Mouse (Mus musculus): ENCODE results near the gene Ccdc87. TPM values are rescaled to one million over a fixed set of nuclear protein-coding genes. Genes with fewer than 3 reads are reported as not detected.

Ccdc87 gene
- polyA plus RNA-seq, 1 experiment from 2014 or later: not detected

DNA sequence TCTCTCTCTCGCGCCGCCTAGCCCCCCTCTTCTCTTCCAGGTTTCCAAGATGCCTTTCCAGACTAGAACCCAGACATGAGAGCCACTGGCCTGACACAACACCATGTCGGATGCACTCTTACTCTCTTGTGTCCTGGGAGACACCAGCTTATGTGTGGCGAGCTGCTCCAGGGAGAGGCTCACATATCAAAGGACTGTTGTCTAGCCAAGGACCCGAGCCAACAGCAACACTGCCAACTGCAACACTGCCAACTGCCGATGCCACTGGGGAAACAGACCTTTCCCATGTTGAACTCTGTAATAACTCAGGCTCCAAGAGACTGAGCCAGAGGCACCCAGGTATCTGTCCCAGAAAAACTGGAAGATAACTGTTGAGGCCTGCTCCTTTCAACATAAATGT is 10.0 kb upstream of the Ccdc87 start:
- DNase-seq (ENCODE audit: low spot score) (no peak), ATAC-seq (ENCODE audit: low FRiP score, low TSS enrichment) (no peak)
- no peak overlapping the region for H3K9ac ChIP-seq (ENCODE audit: low read length)
- no peak overlapping the region for H3K4me3 ChIP-seq (ENCODE audit: low read depth, low read length)
- H3K4me1 ChIP-seq (replicated peaks; ENCODE audit: control insufficient read depth, insufficient read depth): no peaks in the 10 kb centered on the region
- H3K36me3 ChIP-seq (ENCODE audit: control insufficient read depth, insufficient read depth, low read length): peaks cover 8% of the 10 kb centered on the region; the same call in 1 of the 2 replicates
- H3K27ac ChIP-seq (replicated peaks): no peak overlapping the region
- no peaks in the 10 kb centered on the region for H3K27me3 ChIP-seq (ENCODE audit: control insufficient read depth, insufficient read depth, low read length)
- WGBS: 58% methylated on average over 7 of the region's 7 CpGs
- H3K4me2 ChIP-seq (replicated peaks; ENCODE audit: low read depth): no peak overlapping the region
- H3K9me3 ChIP-seq (ENCODE audit: control insufficient read depth, low read length): no peaks in the 10 kb centered on the region
- TF ChIP-seq EP300 (optimal IDR thresholded peaks at IDR 0.05) (no peak), CTCF (IDR thresholded peaks at IDR 0.05; ENCODE audit: low read depth) (no peak)

DNA sequence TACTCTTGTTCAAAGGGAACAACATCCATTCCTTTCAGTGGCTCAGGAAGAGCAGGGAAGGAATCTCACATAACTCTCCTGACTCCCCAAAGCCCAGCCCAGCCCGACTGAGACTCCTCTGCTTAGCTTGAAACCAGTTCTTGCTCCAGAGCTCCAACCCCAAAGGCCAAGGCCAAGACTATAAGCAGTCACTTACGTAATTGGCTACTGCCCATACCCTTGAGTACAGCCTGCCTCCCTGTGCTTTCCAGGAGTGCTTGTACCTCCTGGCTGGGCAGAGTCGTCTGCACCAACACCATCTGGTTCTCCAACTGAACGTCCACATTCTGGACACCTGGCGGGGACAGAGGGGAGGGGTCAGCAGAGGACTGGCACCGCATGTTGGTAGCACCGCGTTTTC is 5.2 kb upstream of the Ccdc87 start:
- TF ChIP-seq EP300 (optimal IDR thresholded peaks at IDR 0.05) (no peak), CTCF (IDR thresholded peaks at IDR 0.05; ENCODE audit: low read depth) (no peak)
- H3K36me3 ChIP-seq (ENCODE audit: control insufficient read depth, insufficient read depth, low read length): no peaks in the 10 kb centered on the region; the same call in 1 of the 2 replicates
- DNase-seq (ENCODE audit: low spot score): no peak
- 87% methylated on average over 8 of the region's 8 CpGs for WGBS
- H3K4me2 ChIP-seq (replicated peaks; ENCODE audit: low read depth): no peak overlapping the region
- H3K4me1 ChIP-seq (replicated peaks; ENCODE audit: control insufficient read depth, insufficient read depth): no peaks in the 10 kb centered on the region
- H3K27ac ChIP-seq (replicated peaks): no peak overlapping the region
- ATAC-seq (ENCODE audit: low FRiP score, low TSS enrichment): no peak
- no peaks in the 10 kb centered on the region for H3K9me3 ChIP-seq (ENCODE audit: control insufficient read depth, low read length)
- no peak overlapping the region for H3K4me3 ChIP-seq (ENCODE audit: low read depth, low read length)
- H3K9ac ChIP-seq (ENCODE audit: low read length): no peak overlapping the region
- H3K27me3 ChIP-seq (ENCODE audit: control insufficient read depth, insufficient read depth, low read length): no peaks in the 10 kb centered on the region

DNA sequence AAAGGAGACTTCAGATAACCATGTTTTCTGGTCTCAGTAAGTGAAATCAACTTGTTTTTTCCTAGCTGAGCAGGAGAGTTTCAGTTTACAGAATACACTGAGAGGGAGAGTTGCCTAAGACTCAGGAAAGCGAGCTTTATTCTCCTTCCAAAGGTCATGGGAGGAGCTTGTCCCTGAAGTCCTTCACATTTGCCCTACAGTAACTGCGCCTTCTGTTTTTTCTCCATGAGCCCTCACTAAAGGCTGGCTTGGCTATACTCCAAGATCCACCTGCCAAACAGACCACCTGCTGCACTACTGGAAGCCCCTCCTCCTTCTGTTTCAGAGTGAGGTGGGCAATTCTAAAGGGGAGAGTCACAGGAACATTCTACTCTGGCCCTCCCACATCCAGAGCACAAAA is 3.1 kb upstream of the Ccdc87 start:
- ATAC-seq (ENCODE audit: low FRiP score, low TSS enrichment) (no peak), DNase-seq (ENCODE audit: low spot score) (no peak)
- Histone ChIP-seq H3K27ac (replicated peaks) (no peak overlapping the region), H3K27me3 (ENCODE audit: control insufficient read depth, insufficient read depth, low read length) (no peaks in the 10 kb centered on the region), H3K9me3 (ENCODE audit: control insufficient read depth, low read length) (no peaks in the 10 kb centered on the region), H3K9ac (ENCODE audit: low read length) (no peak overlapping the region), H3K4me2 (replicated peaks; ENCODE audit: low read depth) (no peak overlapping the region), H3K4me1 (replicated peaks; ENCODE audit: control insufficient read depth, insufficient read depth) (no peaks in the 10 kb centered on the region; the same call in 1 of the 2 replicates), H3K4me3 (ENCODE audit: low read depth, low read length) (no peak overlapping the region), H3K36me3 (ENCODE audit: control insufficient read depth, insufficient read depth, low read length) (no peaks in the 10 kb centered on the region; the same call in 1 of the 2 replicates)
- no peak for TF ChIP-seq CTCF (IDR thresholded peaks at IDR 0.05; ENCODE audit: low read depth)
- TF ChIP-seq EP300 (optimal IDR thresholded peaks at IDR 0.05): no peak
- WGBS: 54% methylated on average over 2 of the region's 2 CpGs

DNA sequence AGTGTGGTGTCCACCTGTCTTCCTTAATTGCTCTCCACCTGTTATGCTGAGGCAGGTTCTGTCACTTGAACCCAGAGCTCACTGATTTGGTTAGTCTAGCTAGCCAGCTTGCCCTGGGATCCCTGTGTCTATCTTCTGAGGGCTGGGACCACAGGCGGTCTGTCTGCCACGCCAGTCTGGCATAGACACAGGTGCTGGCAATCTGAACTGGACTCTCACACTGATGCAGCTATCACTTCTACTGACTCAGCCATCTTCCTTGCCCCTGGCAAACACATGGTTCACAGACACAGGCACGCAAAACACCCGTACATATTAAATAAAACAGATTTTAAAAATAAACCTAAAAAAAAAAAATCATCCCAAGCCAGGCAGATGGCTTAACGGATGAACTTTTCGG is 2.1 kb upstream of the Ccdc87 start:
- H3K4me3 ChIP-seq (ENCODE audit: low read depth, low read length): no peak overlapping the region
- ATAC-seq (ENCODE audit: low FRiP score, low TSS enrichment) (no peak), DNase-seq (ENCODE audit: low spot score) (no peak)
- H3K4me1 ChIP-seq (replicated peaks; ENCODE audit: control insufficient read depth, insufficient read depth): no peaks in the 10 kb centered on the region; the same call in 1 of the 2 replicates
- no peak overlapping the region for H3K27ac ChIP-seq (replicated peaks)
- 0 out of 2 replicates have a peak, but pooled peaks cover 2% of the 10 kb centered on the region for H3K27me3 ChIP-seq (ENCODE audit: control insufficient read depth, insufficient read depth, low read length)
- no peak for TF ChIP-seq EP300 (optimal IDR thresholded peaks at IDR 0.05)
- no peak for TF ChIP-seq CTCF (IDR thresholded peaks at IDR 0.05; ENCODE audit: low read depth)
- no peak overlapping the region for H3K4me2 ChIP-seq (replicated peaks; ENCODE audit: low read depth)
- no peaks in the 10 kb centered on the region for H3K9me3 ChIP-seq (ENCODE audit: control insufficient read depth, low read length)
- 89% methylated on average over 6 of the region's 6 CpGs for WGBS
- H3K36me3 ChIP-seq (ENCODE audit: control insufficient read depth, insufficient read depth, low read length): no peaks in the 10 kb centered on the region; the same call in 1 of the 2 replicates
- no peak overlapping the region for H3K9ac ChIP-seq (ENCODE audit: low read length)

DNA sequence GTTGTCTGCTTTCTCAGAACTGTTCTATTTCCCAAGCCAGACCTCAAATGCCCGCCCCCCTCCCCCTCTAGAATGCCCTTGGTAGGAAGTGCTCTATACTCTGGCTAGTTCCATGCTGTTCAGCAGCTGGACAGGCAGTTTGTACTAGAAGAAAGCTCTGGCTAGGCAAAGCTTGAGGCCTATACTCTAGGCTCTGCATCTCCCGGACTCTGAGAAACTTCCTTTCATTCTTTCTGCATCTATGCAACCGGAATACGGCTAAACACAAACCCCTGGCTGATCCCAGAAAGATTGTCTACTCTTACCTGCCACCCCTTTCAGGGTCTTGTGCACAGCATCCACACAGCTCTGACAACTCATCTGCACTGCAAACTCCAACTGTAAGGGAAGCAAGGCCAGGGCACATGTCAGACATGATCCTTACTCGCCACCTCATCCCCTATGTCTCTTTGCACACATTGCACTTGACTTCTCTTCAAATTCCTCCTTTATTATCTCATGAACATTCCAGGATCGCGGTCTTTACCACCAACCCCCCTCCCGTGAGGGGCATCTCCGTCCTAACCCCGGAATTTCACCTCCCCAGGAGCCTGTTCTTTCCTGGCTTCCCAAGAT is 533 bp upstream of the Ccdc87 start:
- no peak for DNase-seq (ENCODE audit: low spot score)
- peak overlapping the region; percentile 73 for H3K9ac ChIP-seq (ENCODE audit: low read length)
- H3K27ac ChIP-seq (replicated peaks): peak overlapping the region; percentile 49
- H3K9me3 ChIP-seq (ENCODE audit: control insufficient read depth, low read length): no peaks in the 10 kb centered on the region
- peak; percentile 3; the same call in 1 of the 2 replicates for ATAC-seq (ENCODE audit: low FRiP score, low TSS enrichment)
- no peaks in the 10 kb centered on the region; the same call in 1 of the 2 replicates for H3K4me1 ChIP-seq (replicated peaks; ENCODE audit: control insufficient read depth, insufficient read depth)
- H3K4me2 ChIP-seq (replicated peaks; ENCODE audit: low read depth): peak overlapping the region; percentile 95
- H3K4me3 ChIP-seq (ENCODE audit: low read depth, low read length): peak overlapping the region; percentile 63
- no peak for TF ChIP-seq CTCF (IDR thresholded peaks at IDR 0.05; ENCODE audit: low read depth)
- no peak for TF ChIP-seq EP300 (optimal IDR thresholded peaks at IDR 0.05)
- 23% methylated on average over 10 of the region's 10 CpGs for WGBS
- no peaks in the 10 kb centered on the region for H3K36me3 ChIP-seq (ENCODE audit: control insufficient read depth, insufficient read depth, low read length)
- 0 out of 2 replicates have a peak, but pooled peaks cover 3% of the 10 kb centered on the region for H3K27me3 ChIP-seq (ENCODE audit: control insufficient read depth, insufficient read depth, low read length)

DNA sequence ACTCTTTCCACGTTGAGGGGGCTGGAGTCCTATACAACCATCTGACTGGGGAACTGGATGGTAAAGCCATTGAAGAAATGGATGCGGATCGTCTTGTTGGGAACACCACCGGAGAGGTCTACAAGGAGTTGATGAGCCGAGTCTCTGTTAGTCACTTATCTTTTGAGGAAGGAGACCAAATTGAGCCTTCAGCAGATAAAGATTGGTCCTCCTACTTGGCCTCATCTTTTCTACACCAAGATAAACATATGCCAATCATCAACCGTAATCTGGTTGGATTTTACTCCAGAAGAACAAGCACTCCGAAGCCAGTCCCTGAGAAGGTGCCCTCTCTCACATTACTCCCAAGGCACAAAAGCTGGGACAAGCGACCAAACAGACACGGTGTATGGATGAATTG is 1.7 kb downstream of the Ccdc87 start:
- ATAC-seq (ENCODE audit: low FRiP score, low TSS enrichment) (no peak), DNase-seq (ENCODE audit: low spot score) (no peak)
- H3K36me3 ChIP-seq (ENCODE audit: control insufficient read depth, insufficient read depth, low read length): no peaks in the 10 kb centered on the region
- no peak for TF ChIP-seq CTCF (IDR thresholded peaks at IDR 0.05; ENCODE audit: low read depth)
- no peak for TF ChIP-seq EP300 (optimal IDR thresholded peaks at IDR 0.05)
- no peak overlapping the region for H3K9ac ChIP-seq (ENCODE audit: low read length)
- H3K4me1 ChIP-seq (replicated peaks; ENCODE audit: control insufficient read depth, insufficient read depth): no peaks in the 10 kb centered on the region; the same call in 1 of the 2 replicates
- no peak overlapping the region for H3K27ac ChIP-seq (replicated peaks)
- WGBS: 76% methylated on average over 9 of the region's 9 CpGs
- H3K4me3 ChIP-seq (ENCODE audit: low read depth, low read length): no peak overlapping the region
- H3K4me2 ChIP-seq (replicated peaks; ENCODE audit: low read depth): no peak overlapping the region
- H3K9me3 ChIP-seq (ENCODE audit: control insufficient read depth, low read length): no peaks in the 10 kb centered on the region
- 0 out of 2 replicates have a peak, but pooled peaks cover 3% of the 10 kb centered on the region for H3K27me3 ChIP-seq (ENCODE audit: control insufficient read depth, insufficient read depth, low read length)

Data from stomach, postnatal 0 days (tissue).